Mouse (Mus musculus) testis, postnatal 10 days (tissue): Measurements from ENCODE around the gene Scin.
"Not testable (repeated sequence)": the region's sequence is repeated elsewhere in the genome, so short reads cannot be mapped to it uniquely, and the experiment has no call there.

ENCODE experiments used
- DNase-seq: peaks from one replicate; pipeline ENCODE4 v3.0.0; 2021; ENCODE audit warnings: low spot score

Gene Scin

GRCm38 (mm10) chr12:40133573-40134271 lies at the start of gene Scin:
Gene Scin (minus strand): TSS chr12:40134228.
- peak; percentile 50 for DNase-seq

GRCm38 (mm10) chr12:40177089-40177488 lies 43.1 kb upstream of the Scin start:
- DNase-seq: peak; percentile 66

GRCm38 (mm10) chr12:40176158-40176557 lies 42.1 kb upstream of the Scin start:
- DNase-seq: no peak

- DNase-seq: not testable (repeated sequence)
Observed at GRCm38 (mm10) chr12:40175171-40175570, 41.1 kb upstream of the Scin start.

- DNase-seq: no peak
Observed at GRCm38 (mm10) chr12:40171637-40172036, 37.6 kb upstream of the Scin start.

GRCm38 (mm10) chr12:40169675-40170074 lies 35.6 kb upstream of the Scin start:
- DNase-seq: no peak

GRCm38 (mm10) chr12:40164621-40165020 lies 30.6 kb upstream of the Scin start:
- DNase-seq: no peak

GRCm38 (mm10) chr12:40160777-40161176 lies 26.7 kb upstream of the Scin start:
- no peak for DNase-seq

GRCm38 (mm10) chr12:40154188-40154587 lies 20.2 kb upstream of the Scin start:
- DNase-seq: no peak

- DNase-seq: no peak
Observed at GRCm38 (mm10) chr12:40152353-40153069, 18.5 kb upstream of the Scin start.

- DNase-seq: no peak
Observed at GRCm38 (mm10) chr12:40147319-40147718, 13.3 kb upstream of the Scin start.

GRCm38 (mm10) chr12:40146510-40146909 lies 12.5 kb upstream of the Scin start:
- no peak for DNase-seq

GRCm38 (mm10) chr12:40140706-40141105 lies 6.7 kb upstream of the Scin start:
- no peak for DNase-seq

GRCm38 (mm10) chr12:40139484-40140245 lies 5.6 kb upstream of the Scin start:
- DNase-seq: no peak

- no peak for DNase-seq
Observed at GRCm38 (mm10) chr12:40134529-40134928, 501 bp upstream of the Scin start.

GRCm38 (mm10) chr12:40133194-40133572 lies 845 bp downstream of the Scin start:
- DNase-seq: no peak

GRCm38 (mm10) chr12:40118872-40119271 lies 15.2 kb downstream of the Scin start:
- DNase-seq: no peak

GRCm38 (mm10) chr12:40117045-40117444 lies 17.0 kb downstream of the Scin start:
- no peak for DNase-seq

- DNase-seq: no peak
Observed at GRCm38 (mm10) chr12:40116214-40116613, 17.8 kb downstream of the Scin start.

GRCm38 (mm10) chr12:40114883-40115282 lies 19.1 kb downstream of the Scin start:
- DNase-seq: no peak

GRCm38 (mm10) chr12:40114020-40114419 lies 20.0 kb downstream of the Scin start:
- DNase-seq: no peak

GRCm38 (mm10) chr12:40113605-40114004 lies 20.4 kb downstream of the Scin start:
- no peak for DNase-seq

GRCm38 (mm10) chr12:40109227-40109626 lies 24.8 kb downstream of the Scin start:
- DNase-seq: no peak
